Mouse (Mus musculus) C2C12 (cell line): ENCODE data around the gene Gm20388. TPM values are rescaled to one million over a fixed set of nuclear protein-coding genes. Genes with fewer than 3 reads are reported as not detected.

Experiments used
- H3K27me3 ChIP-seq: one replicate; pipeline ENCODE4 v1.6.1; 2011; ENCODE audit not compliant: control insufficient read depth, insufficient read depth, insufficient read length
- H3K36me3 ChIP-seq: one replicate; pipeline ENCODE4 v1.6.1; 2011; ENCODE audit not compliant: control insufficient read depth, insufficient read depth
- H3K4me3 ChIP-seq: one replicate; pipeline ENCODE4 v1.5.1; 2011; ENCODE audit warnings: mild to moderate bottlenecking, control low read depth; ENCODE audit not compliant: poor library complexity, insufficient read depth, severe bottlenecking
- H3K79me2 ChIP-seq: one replicate; pipeline ENCODE4 v1.6.1; 2011; ENCODE audit not compliant: control insufficient read depth, insufficient read depth
- H3K79me3 ChIP-seq: one replicate; pipeline ENCODE4 v1.6.1; 2011; ENCODE audit warnings: low read depth, control low read depth
- H3ac ChIP-seq: one replicate; pipeline ENCODE3; 2011; ENCODE audit warnings: low read depth; ENCODE audit not compliant: control insufficient read depth, insufficient read length
- CEBPB ChIP-seq: IDR thresholded peaks from one replicate; pipeline ENCODE4 v1.6.1; 2011; ENCODE audit warnings: low read depth, mild to moderate bottlenecking, control low read depth, moderate library complexity
- CTCF ChIP-seq: IDR thresholded peaks from one replicate; pipeline ENCODE4 v1.5.1; 2011; ENCODE audit not compliant: control insufficient read depth, insufficient read depth, insufficient read length
- FOSL1 ChIP-seq: IDR thresholded peaks from one replicate; pipeline ENCODE4 v1.8.0; 2011; ENCODE audit warnings: mild to moderate bottlenecking, low read length; ENCODE audit not compliant: poor library complexity, insufficient read depth, severe bottlenecking
- MAX ChIP-seq: IDR thresholded peaks from one replicate; pipeline ENCODE4 v1.6.1; 2011; ENCODE audit warnings: mild to moderate bottlenecking, control low read depth
- MYOD1 ChIP-seq: IDR thresholded peaks from one replicate; pipeline ENCODE4 v1.6.1; 2011; ENCODE audit warnings: low read depth; ENCODE audit not compliant: control insufficient read depth, insufficient read length
- MYOG ChIP-seq: IDR thresholded peaks from one replicate; pipeline ENCODE4 v1.6.1; 2011; ENCODE audit not compliant: control insufficient read depth, insufficient read length; ENCODE audit errors: extremely low read depth
- USF1 ChIP-seq: IDR thresholded peaks from one replicate; pipeline ENCODE4 v1.6.1; 2011; ENCODE audit warnings: low read depth, mild to moderate bottlenecking, control low read depth, moderate library complexity
- polyA plus RNA-seq: library from polyadenylated mRNA; unstranded; fragments of >200 nt; fragmentation: generic; extraction: Trizol; gene quantifications from one replicate; pipeline ENCODE4 v1.2.1, GENCODE M21; 2012; ENCODE audit warnings: missing spikeins

The Gm20388 gene
- polyA plus RNA-seq, 1 experiment: 15.0 TPM

DNA sequence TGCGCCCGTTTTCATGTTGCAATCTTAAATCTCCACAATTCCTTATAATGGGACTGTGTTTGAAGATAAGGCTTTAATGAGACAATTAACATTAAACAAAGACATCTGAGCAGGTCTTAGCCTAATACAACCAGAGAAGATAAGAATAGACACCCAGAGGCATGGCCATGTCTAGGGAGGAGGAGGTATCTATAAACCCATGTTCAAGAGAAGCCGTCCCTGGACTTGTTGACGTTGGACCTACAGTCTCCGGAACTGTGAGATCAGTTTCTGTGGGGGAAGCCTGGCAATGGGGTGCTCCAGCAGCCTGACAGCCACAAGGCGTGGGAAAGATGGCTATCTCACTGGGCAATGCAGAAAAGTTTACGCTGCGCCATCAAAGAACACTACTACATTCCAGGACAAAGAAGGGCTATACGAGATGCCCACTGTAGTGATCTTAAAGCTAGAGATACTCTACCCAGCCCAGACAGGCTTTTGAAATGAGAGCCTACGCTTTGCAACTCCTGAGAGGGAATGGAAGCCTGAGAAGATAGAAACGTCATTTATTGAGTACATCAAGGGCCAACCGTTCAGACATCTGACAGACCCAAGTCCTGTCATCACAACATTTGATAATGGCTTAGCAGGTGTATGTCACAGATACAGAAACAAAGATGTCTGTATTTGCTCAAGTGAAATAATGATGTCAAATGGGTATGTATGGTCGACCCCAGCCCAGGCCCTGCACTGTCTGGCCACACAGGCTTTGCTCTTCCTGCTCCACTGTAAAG is 4079.8 kb downstream of the Gm20388 start:
- Histone ChIP-seq H3K27me3 (no peaks in the 10 kb centered on the region), H3K36me3 (peaks cover 7% of the 10 kb centered on the region), H3K79me3 (no peaks in the 10 kb centered on the region), H3ac (no peak overlapping the region), H3K4me3 (no peak overlapping the region), H3K79me2 (no peaks in the 10 kb centered on the region)
- TF ChIP-seq MAX (no peak), CEBPB (no peak), USF1 (no peak), MYOG (no peak), CTCF (no peak), FOSL1 (no peak), MYOD1 (no peak)

DNA sequence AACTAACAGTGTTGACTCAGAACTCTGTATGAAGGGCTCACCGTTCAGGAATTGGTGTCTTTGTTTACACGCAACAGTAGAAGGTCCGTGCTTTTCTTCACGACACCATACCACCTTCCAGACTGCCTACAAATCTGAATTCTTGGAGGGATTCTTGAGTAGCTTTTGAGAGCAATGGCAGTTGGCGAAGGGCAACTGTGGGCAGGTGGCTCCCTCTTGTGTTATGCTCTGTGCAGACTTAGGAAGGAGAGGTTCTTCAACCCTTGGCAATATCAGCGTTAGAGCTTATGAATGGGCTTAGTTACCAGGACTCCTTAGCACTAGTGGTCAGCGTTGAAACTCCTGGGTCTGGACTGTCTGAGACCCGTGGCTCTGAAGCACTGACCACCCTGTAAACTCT is 4081.9 kb downstream of the Gm20388 start:
- H3ac ChIP-seq: no peak overlapping the region
- no peak overlapping the region for H3K4me3 ChIP-seq
- no peak for TF ChIP-seq CTCF
- TF ChIP-seq MYOD1: no peak
- TF ChIP-seq MYOG: no peak
- TF ChIP-seq USF1: no peak
- peaks cover 21% of the 10 kb centered on the region for H3K36me3 ChIP-seq
- no peaks in the 10 kb centered on the region for H3K79me2 ChIP-seq
- H3K27me3 ChIP-seq: no peaks in the 10 kb centered on the region
- H3K79me3 ChIP-seq: no peaks in the 10 kb centered on the region

DNA sequence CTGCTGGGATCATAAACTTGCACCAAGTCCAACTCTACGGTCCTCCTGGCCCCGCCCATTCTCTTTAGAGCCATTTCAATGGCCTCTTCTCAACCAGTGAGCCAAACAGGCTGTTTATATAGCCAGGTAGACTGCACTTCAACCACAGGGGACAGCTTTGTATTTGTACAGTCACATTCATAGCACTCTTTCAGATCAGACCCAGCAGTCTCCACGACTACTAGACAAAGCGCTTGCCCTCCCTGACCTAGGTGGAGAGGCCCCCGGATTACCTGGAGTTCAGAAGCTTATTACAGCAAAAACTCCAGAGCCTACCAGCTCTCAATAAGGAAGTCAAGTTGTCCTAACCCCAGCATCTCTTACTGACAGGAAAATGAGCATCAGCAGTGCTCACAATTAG is 4083.0 kb downstream of the Gm20388 start:
- H3K27me3 ChIP-seq: no peaks in the 10 kb centered on the region
- TF ChIP-seq CTCF (no peak), MYOG (no peak), FOSL1 (no peak), MAX (no peak), MYOD1 (no peak), CEBPB (no peak), USF1 (no peak)
- peaks cover under 1% of the 10 kb centered on the region for H3K79me3 ChIP-seq
- peaks cover 30% of the 10 kb centered on the region for H3K36me3 ChIP-seq
- peaks cover 8% of the 10 kb centered on the region for H3K79me2 ChIP-seq
- no peak overlapping the region for H3ac ChIP-seq
- H3K4me3 ChIP-seq: no peak overlapping the region

GRCm38 (mm10) chr8:123993997-123994396 is 4083.4 kb downstream of the Gm20388 start:
- H3K4me3 ChIP-seq: no peak overlapping the region
- TF ChIP-seq USF1: no peak
- TF ChIP-seq CEBPB: no peak
- no peak for TF ChIP-seq CTCF
- no peak for TF ChIP-seq FOSL1
- TF ChIP-seq MAX: no peak
- TF ChIP-seq MYOD1: no peak
- TF ChIP-seq MYOG: no peak
- H3K36me3 ChIP-seq: peaks cover 30% of the 10 kb centered on the region
- no peaks in the 10 kb centered on the region for H3K27me3 ChIP-seq
- no peak overlapping the region for H3ac ChIP-seq
- peaks cover 4% of the 10 kb centered on the region for H3K79me3 ChIP-seq
- peaks cover 12% of the 10 kb centered on the region for H3K79me2 ChIP-seq

GRCm38 (mm10) chr8:123999568-123999967 is 4088.9 kb downstream of the Gm20388 start:
- H3K36me3 ChIP-seq: peaks cover 62% of the 10 kb centered on the region
- H3K79me2 ChIP-seq: peaks cover 47% of the 10 kb centered on the region
- H3K79me3 ChIP-seq: peaks cover 21% of the 10 kb centered on the region
- no peak overlapping the region for H3K4me3 ChIP-seq
- no peaks in the 10 kb centered on the region for H3K27me3 ChIP-seq
- no peak overlapping the region for H3ac ChIP-seq
- TF ChIP-seq FOSL1 (no peak), MYOG (no peak), MYOD1 (peak; percentile 95), CTCF (no peak), USF1 (peak; percentile 26), CEBPB (no peak), MAX (peak; percentile 34)

DNA sequence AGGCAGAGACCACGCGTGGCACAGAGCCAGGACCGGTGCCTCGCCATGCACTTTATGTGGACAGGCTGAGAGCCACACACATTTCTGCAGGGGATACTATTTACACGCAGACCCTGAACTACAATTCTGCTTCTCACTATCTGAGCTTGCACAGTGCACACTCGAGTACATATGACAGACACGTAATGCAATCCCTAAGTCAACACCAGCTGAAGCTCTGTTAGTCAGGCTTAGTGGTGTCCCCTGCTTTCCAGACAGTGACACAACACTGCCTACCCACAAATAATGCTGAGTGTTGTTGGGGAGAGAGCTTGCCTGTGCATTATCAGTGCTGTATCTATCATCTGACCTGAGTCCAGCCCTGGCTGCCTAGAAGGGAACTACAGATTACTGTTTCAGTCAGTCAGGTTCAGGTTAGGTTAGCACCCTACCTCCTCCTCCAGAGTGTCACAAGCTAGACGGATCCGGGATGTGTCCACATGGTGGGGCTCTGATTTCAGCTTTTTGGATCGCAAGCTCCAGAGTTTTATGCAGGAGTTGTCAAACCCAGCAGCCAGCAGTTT is 4092.0 kb downstream of the Gm20388 start:
- TF ChIP-seq MYOD1: no peak
- TF ChIP-seq USF1: no peak
- TF ChIP-seq CEBPB: no peak
- Histone ChIP-seq H3K4me3 (no peak overlapping the region), H3ac (no peak overlapping the region), H3K36me3 (peaks cover 68% of the 10 kb centered on the region), H3K27me3 (no peaks in the 10 kb centered on the region), H3K79me3 (peaks cover 21% of the 10 kb centered on the region), H3K79me2 (peaks cover 47% of the 10 kb centered on the region)
